Mouse (Mus musculus): Measurements from ENCODE around the gene Pla2g2c.

The Pla2g2c gene

DNA sequence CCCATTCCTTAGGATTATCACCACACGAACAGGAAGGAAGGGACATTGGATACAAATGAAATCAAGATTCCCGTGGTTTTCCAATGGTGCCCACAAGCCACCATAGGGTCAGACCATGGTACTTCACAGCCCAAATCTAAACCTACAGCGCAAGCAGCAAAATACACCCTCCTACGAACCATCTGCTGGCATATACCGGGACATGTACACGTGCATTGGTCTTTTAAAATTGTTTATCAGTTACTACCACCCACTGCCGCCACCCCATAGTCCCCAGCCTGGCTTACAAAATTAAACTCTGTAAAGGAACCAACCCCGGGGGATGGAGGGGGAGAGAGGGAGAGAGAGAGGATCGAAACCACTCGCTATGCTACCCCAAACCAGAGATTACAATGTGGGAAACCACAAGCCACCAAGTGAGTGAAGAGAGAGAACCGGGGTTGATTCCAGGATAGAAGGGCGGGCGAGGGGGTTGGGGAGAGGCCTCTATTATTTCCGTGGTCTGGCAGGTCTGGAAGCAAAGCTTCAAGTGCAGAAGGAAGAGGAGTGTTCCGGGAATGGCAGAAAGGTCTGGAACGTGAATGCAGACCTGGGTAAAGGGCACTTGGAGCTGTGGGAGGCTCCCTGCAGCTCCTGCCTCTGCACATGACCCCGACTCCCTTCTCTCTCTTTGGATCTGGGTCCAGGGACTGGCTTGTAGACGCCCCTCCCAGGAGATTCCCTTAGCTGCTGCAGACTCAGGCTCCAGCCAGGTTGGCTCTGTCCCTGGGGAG, at the start of gene Pla2g2c:
Pla2g2c (plus strand) TSS at position 439 of the 773 bp plus-strand sequence.
- no peak for DNase-seq (ENCODE audit: low spot score in 2 of 2)

DNA sequence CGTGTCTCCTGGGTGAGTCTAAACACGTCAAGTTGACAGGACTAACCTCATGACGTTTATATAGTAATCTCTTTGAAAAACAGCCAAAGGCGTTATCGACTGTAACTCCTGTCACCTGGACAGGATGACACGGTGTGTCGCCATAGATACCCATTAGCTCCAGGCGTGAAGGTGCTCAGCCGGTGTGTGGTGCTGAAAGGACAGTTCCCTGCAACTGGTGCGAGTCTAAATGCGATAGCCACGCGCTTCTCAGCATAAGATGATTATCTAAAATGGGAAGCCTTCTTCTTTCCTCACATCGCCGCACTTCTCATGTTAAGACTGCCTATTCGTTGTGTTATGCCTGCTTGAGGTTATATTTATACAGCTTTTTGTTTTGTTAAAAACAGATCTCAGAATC, 48.1 kb upstream of the Pla2g2c start:
- DNase-seq (ENCODE audit: low spot score in 2 of 2), result no peak

DNA sequence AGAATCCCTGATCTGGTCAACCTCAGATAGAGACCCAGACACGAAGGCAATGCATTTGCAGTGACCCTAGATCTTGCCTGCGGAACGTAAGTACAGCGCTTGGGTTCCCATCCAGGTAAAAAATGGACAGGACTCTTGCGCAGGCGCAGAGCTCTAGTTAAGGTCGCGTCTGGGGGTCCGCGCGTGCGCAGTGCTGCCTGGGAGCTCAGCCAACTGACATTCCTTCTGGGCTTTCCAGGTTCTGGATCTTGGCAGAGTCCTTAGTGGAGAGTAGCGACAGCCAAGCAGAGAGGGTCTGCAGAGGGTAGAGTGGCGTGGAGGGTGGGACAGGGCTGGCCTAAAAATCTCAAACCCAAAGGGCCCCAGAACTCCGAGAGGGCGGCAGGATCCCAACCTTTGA, 47.0 kb upstream of the Pla2g2c start:
- no peak for DNase-seq (ENCODE audit: low spot score in 2 of 2)

DNA sequence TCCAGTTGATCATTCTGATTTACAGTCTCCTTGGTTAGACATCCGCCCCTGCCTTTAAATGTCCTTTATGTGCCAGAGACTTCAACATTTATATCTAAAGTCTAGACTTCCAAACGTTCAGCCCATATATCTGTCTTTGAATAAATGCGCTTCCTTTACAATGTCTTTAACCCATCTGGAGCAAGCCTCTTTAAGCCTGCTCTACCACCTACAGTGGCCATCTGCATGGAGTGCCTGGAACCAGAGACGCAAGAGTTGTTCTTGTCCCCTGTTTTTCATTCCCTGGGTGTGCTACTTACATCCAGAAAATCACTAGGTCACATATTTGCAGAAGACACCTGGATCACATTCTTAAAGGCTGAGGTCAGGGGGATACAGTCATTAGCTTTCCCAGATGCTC, 44.5 kb upstream of the Pla2g2c start:
- DNase-seq (ENCODE audit: low spot score in 2 of 2), result no peak

DNA sequence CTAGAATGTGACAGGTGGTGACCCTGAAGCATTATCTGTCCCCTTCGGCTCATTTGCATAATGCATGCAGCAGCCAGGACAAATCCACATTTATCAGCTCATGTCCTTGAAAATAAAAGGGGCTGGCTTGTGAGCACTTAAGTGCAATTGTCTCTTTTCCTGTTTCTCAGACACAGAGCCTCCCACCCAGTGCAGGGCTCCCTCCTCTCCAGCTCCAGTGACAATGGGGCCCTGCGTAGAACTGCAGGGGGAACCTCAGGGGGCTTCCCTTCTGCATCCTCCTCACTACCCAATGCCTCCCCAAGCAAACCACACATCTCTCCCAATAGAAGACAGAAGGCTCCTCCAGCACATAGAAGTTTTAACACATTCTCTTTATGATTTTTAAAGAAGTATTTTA, 41.8 kb upstream of the Pla2g2c start:
- DNase-seq (ENCODE audit: low spot score in 2 of 2), result no peak

DNA sequence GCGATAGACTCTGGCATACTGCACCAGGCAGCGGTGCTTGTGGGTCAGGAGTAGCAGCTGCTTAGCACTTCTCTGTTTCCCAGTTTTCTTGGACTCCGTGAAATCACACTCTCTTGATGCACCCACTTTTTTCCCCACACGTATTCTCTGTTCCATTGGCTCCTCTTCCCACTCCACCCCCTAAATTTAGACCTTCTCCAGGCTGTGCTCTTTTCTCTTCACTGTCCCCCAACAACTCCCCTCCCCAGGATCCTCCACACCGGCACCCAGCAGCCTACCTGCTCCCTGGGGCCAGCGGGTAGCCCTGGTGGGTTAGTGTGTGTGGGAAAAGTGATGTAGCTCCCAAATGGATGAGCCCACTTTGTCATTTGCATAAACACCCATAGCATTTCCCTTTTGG, 38.8 kb upstream of the Pla2g2c start:
- DNase-seq (ENCODE audit: low spot score in 2 of 2), result no peak

DNA sequence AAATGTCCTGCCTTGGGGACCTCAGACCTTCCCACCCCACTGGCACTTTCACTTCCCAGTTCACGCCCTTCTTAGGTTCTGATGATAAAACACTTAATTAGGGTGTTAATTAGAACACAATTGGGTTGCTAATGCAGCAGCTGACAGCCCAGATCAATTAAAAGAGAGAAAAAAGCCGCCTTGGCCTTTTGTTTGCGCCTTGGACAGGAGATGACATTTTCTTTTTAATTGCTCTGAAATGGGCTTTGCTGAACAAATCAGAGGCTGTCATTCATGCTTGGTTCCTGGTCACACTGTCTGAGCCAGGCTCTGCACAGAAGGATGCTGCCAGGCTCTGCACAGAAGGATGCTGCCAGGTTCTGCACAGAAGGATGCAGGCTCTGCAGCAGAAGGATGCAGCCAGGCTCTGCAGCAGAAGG, 35.5 kb upstream of the Pla2g2c start:
- no peak for DNase-seq (ENCODE audit: low spot score in 2 of 2)

DNA sequence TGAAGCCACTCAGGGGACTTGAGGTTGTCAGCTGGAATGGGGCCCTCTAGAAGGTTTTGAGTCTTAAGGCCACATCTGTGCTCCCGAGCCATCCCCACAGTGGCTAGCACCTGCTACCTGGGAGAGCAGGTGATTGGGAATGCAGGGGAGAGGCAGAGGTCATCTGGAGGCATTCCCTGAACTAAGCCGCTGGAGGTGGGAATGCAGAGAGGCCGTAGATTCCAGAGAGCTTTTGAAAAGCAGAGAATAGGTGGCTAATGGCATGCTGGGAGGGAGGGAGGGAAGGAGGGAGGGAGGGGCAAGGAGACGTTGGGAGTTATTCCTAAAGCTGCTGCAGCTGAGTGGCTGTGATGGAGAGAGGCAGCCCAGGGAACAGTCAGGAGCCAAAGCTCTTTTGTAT, 34.0 kb upstream of the Pla2g2c start:
- no peak for DNase-seq (ENCODE audit: low spot score in 2 of 2)

DNA sequence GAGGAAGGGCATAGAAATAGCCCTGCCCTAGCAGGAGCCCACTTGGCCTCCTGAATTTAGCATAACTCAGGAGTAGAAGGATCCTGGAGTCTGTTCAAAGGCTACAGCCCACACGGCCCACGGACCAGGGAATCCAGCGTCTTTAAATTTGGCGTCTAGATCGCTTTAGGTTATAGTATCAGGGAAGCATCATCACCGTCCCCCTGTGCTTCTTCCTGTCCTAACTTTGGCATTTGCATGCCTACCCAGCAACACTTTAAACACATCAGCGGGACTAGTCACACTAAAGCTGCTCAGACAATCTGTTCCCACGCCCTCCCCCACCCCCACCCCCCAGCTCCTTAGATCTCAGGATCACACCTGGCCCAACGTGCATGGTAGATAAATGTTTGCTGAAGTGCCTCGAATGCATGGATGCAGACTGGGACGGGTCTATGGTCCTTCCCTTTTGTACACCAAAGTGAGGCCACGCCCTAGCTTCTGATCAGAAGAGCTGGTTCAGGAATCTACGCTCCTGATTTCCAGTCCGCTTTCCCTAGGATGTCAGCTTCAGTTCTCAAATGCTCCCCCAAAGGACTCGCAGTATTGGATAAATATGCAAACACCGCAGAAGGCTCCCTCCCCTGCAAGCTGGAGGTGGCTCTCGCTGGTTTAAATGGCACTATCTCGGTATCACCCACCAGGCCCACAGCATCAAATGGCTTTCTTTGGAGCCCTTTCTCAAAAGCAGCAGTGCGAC, 33.0 kb upstream of the Pla2g2c start:
- no peak for DNase-seq (ENCODE audit: low spot score in 2 of 2)

DNA sequence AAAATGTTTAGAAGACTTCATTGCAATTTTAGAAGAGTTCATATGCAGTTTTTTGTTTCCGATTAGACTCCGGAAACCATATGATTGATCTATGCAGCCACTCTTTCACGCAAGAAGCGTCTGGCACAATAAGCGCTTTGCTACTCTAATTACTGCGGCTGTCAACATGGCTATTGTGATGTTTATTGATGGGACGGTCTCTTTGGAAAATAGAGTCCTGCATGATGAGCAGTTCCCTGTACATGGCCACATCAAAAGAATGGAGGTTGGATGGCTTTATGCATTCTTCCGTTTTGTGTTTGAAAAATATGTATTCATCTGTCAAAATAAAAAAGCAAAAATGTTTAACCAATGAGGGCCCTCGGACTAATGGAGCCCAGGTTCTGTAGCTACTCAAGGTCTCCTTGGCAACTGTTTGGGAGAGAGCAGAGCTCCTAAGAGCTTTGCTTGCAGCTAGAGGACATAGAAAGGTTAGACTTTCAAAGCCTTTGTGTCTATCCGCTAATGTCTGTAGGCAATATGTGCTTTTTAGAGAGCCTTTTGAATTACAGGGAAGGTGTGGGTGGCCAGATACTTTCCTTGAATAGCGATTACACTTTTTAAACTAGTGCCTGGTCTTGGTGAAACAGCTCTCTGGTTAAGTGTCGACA, 31.4 kb upstream of the Pla2g2c start:
- DNase-seq (ENCODE audit: low spot score in 2 of 2), result no peak

DNA sequence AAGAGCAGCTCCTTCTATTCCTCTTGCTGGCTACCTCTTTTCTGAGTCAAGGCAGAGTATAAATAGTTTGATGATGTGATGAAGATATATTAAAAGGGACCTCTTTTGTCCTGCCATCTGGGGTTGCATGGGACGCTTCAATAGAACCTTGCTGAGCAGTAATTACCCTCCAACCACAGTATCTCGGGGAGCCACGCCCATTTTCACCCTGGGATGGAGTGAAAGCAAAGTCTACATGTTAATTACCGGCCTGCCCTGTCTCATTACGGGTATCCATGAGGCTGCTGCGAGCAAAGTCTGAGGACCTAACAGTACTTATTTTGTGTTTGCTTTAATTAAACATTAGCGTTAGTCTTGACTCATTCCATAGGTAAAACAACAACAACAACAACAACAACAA, 27.9 kb upstream of the Pla2g2c start:
- DNase-seq (ENCODE audit: low spot score in 2 of 2), result no peak

DNA sequence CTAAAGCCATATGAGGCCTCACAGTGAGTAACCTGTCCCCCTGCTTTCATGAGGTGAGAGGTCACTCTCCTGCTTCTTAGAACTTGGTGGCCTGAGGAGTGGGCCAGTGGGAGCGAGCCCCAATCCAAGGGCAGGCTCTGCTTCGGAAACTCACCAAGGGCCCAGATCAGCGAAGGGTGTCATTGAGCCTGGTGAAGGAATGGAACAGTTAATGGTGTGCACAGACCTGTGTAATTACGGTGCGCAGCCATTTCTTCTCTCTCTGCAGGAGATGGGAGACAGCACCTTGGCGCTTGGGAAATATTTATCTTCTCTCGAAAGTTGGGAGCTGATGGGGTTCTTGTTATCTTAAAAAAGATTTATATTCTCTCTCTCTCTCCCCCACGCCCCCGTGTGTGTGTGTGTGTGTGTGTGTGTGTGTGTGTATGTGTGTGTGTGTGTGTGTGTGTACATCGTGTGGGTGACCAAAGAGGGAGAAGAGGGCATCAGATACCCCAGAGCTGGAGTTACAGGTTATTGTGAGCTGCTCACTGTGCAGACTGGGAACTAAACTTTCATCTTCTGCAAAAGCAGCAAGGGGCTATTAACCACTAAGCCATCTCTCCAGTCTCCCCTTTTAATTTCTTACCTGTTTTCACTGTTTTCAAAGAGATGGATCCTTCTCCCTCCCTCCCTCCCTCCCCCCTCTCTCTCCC, 27.3 kb upstream of the Pla2g2c start:
- no peak for DNase-seq (ENCODE audit: low spot score in 2 of 2)

DNA sequence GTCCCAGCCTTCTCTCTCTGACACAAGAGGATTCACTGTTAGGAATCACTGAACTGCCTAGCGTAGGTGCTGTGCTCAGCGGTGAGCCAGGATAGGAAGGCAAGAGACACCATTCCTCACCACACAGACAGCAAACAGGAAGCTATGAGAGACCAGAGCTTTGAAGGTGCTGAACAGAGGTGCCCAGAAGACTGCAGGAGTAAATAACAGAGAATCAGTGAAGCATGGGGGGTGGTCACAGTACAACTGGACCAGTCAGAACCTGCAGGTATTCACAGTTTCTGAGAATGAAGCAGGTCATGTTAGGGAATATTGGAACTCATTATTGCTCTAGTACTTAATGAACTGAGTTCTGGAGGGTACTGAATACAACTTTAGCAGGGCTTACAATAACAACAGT, 26.3 kb upstream of the Pla2g2c start:
- DNase-seq (ENCODE audit: low spot score in 2 of 2), result no peak

DNA sequence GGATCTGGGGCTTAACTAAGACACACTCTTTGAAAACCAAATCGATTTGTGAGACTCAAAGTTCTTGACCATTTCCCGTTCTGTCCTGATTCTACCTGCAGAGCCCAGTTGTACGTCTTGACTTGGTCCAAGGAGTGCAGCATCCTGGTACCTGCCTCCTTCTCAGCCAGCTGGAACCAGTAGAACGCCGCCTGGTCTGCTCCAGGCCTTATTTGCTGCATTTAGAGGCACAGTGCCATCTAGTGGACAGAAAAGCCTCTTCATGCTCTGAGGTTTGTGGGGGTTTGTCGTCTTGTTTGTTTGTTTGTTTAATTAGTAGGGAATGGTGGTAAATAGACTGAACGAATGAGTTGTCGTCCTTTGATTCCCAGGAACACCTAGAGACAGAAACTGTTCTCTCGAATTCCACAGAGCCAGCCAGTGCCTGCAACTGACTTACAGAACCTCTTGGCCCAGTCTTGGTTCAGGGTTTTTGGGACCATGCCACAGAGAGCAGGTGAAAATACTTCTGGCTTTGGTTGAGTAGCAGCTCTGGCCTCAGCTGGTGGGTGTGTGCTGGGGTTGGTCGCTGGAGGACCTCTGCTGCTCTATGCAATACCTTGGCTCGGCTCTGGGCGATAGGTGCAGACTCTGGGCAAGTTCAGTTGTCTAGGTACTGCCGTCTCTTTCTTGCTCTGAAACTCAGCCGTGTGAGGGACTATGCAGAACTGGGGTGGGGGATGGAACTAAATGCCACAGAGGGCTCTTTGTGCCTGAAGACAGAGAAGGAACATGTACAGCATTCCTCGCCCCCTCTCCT, 24.2 kb upstream of the Pla2g2c start:
- DNase-seq (ENCODE audit: low spot score in 2 of 2), result peak in 1 of 2 experiments; percentile 26

DNA sequence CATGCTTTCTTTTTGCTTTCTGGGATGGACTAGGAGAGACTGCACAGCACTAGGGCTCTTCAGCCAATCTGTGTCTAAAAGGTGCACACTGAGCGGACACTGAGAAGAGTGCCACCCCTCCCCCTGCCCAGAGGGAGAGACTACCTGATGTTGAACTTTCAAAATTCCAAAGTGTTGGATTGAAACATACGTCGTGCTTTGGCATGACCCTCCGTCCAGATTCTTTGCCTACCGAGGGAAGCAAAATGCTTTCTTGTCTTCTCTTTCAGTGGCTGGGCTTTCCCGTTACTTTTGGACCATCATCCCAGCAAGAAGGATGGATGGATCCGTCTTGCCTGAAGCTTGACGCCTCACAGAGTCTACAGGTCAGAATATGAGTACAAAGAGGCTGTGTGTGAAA, 23.5 kb upstream of the Pla2g2c start:
- DNase-seq (ENCODE audit: low spot score in 2 of 2), result no peak

DNA sequence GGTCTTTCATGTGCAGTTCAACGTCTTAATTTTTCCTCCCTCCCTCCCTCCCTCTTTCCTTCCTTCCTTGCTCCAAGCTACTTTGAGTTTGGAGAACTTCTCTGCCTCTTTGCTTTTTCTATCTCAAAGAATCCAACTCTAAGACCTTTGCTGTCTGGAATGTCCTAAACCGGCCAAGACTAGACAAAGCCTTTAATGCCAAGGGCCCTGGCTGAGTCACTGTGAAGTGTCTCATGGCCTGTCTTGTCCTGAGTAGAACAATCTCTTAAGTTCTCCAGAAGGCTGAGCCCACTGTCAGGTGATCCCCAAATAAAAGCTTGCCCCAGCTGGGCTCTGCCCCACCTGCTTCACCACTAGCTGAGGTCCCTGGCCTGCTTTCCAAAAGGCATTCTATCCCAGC, 22.6 kb upstream of the Pla2g2c start:
- no peak for DNase-seq (ENCODE audit: low spot score in 2 of 2)

DNA sequence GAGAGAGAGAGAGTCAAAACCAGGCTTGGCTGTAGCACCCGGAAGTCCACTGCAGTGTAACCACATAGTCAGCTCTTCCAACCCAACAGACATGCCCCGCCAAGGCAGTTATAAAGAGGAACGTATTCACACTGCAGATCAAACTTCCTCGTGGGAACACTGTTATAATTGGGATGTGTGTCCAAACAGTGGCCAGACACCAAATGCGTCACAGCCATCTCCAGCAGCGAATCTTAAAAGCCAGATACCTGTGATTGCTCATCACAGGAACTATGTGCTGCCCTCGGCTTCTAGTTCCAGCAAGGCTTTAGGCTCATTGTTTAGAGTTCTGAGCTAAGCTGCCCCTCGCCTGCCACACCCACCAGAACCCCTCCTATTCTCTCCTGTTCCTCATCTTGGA, 22.1 kb upstream of the Pla2g2c start:
- DNase-seq (ENCODE audit: low spot score in 2 of 2), result no peak

DNA sequence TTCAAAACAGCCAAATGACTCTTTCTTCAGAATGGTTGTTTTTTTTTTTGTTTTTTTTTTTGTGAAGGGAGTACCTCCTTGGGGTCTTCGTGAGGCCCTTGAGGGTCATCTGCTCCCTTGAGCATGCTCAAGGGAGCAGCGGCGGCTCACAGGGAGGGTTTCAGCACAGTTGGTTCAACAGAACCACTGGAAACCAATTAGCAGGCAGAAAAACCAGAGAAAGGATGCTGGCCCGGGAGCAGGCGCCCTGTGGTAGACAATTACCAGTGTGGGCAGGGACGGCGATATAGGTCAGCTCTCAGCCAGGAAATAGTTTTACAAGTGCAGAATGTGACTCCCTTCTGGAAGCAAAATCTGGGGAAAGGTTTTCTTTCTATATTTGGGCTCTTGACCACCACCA, 21.0 kb upstream of the Pla2g2c start:
- DNase-seq (ENCODE audit: low spot score in 2 of 2), result no peak

DNA sequence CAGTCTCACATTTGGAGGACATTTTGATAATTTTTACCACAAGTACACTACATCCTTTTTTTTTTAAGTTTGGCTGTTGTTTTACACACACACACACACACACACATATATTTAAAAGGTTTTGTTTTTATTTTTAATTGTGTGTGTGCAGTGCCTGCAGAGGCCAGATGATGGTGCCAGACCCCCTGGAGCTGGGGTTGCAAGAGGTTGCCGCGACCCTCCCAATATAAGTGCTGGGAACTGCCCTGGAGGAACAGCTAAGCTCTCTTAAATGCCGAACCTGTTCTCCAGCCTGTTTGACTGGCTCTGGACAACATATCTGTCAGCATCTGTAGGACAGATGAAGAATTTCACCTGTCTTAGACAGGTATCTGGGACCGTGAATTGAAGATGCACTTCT, 20.4 kb upstream of the Pla2g2c start:
- DNase-seq (ENCODE audit: low spot score in 2 of 2), result no peak

DNA sequence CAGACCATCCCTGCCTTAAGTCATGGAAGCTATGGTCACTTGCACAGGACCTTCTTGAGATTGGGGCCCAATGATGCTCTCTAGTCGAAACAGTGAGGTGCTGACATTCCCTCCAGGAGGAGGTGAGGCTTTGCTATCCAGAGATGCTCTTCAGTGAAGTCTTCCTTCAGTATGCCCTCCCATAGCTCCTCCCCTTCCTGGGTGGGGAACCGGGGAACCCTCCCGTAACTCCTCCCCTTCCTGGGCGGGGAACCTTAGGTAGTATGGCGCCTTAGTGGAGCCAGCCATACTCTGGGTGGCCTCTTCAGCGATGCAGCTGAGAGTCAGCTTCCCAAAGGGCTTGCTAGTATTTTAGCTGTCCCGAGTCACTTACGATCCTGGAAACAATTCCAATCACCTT, 18.0 kb upstream of the Pla2g2c start:
- DNase-seq (ENCODE audit: low spot score in 2 of 2), result no peak

DNA sequence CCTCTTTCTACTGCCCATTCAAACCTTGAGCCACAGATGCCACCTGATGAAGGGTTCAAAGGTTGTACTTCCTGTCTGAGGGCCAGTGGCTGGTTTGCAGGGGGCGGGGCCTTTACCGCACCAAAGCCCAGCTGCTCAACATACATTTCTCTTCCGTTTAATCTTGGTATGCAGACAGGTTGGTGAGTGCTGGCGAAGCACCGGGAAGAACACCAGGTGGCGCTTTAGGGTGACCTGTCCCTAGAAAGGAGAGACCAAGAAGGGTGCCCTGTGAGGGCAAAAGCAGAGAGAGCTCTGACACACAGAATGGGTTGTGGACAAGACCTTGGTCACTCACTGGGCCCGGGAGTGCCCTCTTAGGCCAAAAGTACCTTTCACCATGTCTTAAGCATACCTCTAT, 16.0 kb upstream of the Pla2g2c start:
- DNase-seq (ENCODE audit: low spot score in 2 of 2), result peak in 1 of 2 experiments; percentile 17
